ENCODE assay signal across 8 mouse cellular contexts in genomic region chr4:62208696-62209380, GRCm38 (mm10). TPM values are rescaled to one million over a fixed set of nuclear protein-coding genes. Genes with fewer than 3 reads are reported as not detected.
DNase-seq lines count a peak whose midpoint lies in the region; ATAC-seq lines count a peak whose summit lies in the region.
"Had no signal": no experiment of that assay in that cellular context is flagged by ENCODE, and none has a peak within 500 bp of the region (broad histone marks: within the 10 kb centered on the region; RNA-seq: fewer than 3 reads in every experiment).

No protein-coding gene starts in this region.

- peak overlapping the region; percentile 50 for H3K4me2 ChIP-seq in embryonic facial prominence, embryonic 11.5 days (ENCODE audit: low read depth, low read length)
- H3K4me2 ChIP-seq in hindbrain, embryonic 11.5 days (replicated peaks; ENCODE audit: low read depth, low read length) = peak overlapping the region; percentile 39
- peak overlapping the region; percentile 62 for H3K4me2 ChIP-seq in midbrain, embryonic 12.5 days (replicated peaks)

- H3K27ac ChIP-seq in embryonic facial prominence, embryonic 11.5 days (replicated peaks; ENCODE audit: low read depth, low read length) = peak overlapping the region; percentile 68
- H3K27ac ChIP-seq in hindbrain, embryonic 11.5 days (ENCODE audit: low read depth, low read length) = peak overlapping the region; percentile 89
- peak overlapping the region; percentile 95 for H3K27ac ChIP-seq in midbrain, embryonic 12.5 days (replicated peaks)

- no peaks in the 10 kb centered on the region for H3K4me1 ChIP-seq in embryonic facial prominence, embryonic 11.5 days (ENCODE audit: control insufficient read depth, insufficient read depth, low read length)
- no peaks in the 10 kb centered on the region for H3K4me1 ChIP-seq in hindbrain, embryonic 11.5 days (replicated peaks; ENCODE audit: control insufficient read depth, insufficient read depth, low read length)
- peaks cover 3% of the 10 kb centered on the region for H3K4me1 ChIP-seq in midbrain, embryonic 12.5 days

- WGBS in embryonic facial prominence, embryonic 11.5 days = 6% methylated on average over 19 of the region's 19 CpGs
- WGBS in hindbrain, embryonic 11.5 days = 7% methylated on average over 19 of the region's 19 CpGs
- WGBS in midbrain, embryonic 12.5 days = 5% methylated on average over 19 of the region's 19 CpGs

- no peaks in the 10 kb centered on the region for H3K27me3 ChIP-seq in embryonic facial prominence, embryonic 11.5 days (ENCODE audit: control insufficient read depth, insufficient read depth, low read length)
- H3K27me3 ChIP-seq in hindbrain, embryonic 11.5 days (ENCODE audit: control insufficient read depth, insufficient read depth, low read length) = no peaks in the 10 kb centered on the region
- no peaks in the 10 kb centered on the region for H3K27me3 ChIP-seq in midbrain, embryonic 12.5 days

- peak overlapping the region; percentile 62 for H3K4me3 ChIP-seq in embryonic facial prominence, embryonic 11.5 days (ENCODE audit: low read depth, low read length)
- peak overlapping the region; percentile 72 for H3K4me3 ChIP-seq in hindbrain, embryonic 11.5 days (ENCODE audit: low read depth, low read length)
- H3K4me3 ChIP-seq in midbrain, embryonic 12.5 days = peak overlapping the region; percentile 70

- H3K9me3 ChIP-seq in embryonic facial prominence, embryonic 11.5 days (replicated peaks; ENCODE audit: control insufficient read depth, low read length) = no peaks in the 10 kb centered on the region
- H3K9me3 ChIP-seq in hindbrain, embryonic 11.5 days (ENCODE audit: control insufficient read depth, low read length) = no peaks in the 10 kb centered on the region
- peaks cover 3% of the 10 kb centered on the region; the same call in 1 of the 2 replicates for H3K9me3 ChIP-seq in midbrain, embryonic 12.5 days

- no peaks in the 10 kb centered on the region for H3K36me3 ChIP-seq in embryonic facial prominence, embryonic 11.5 days (replicated peaks; ENCODE audit: control insufficient read depth, insufficient read depth, low read depth, low read length)
- H3K36me3 ChIP-seq in hindbrain, embryonic 11.5 days (ENCODE audit: control insufficient read depth, insufficient read depth, low read length) = peaks cover 1% of the 10 kb centered on the region
- peaks cover 17% of the 10 kb centered on the region for H3K36me3 ChIP-seq in midbrain, embryonic 12.5 days

- peak; percentile 34 for ATAC-seq in embryonic facial prominence, embryonic 11.5 days (replicated peaks; ENCODE audit: insufficient number of reproducible peaks, low FRiP score, low TSS enrichment, low read depth)
- ATAC-seq in hindbrain, embryonic 11.5 days (ENCODE audit: low FRiP score) = peak; percentile 62
- peak; percentile 48 for ATAC-seq in midbrain, embryonic 12.5 days (ENCODE audit: low FRiP score, low read depth)

- peak; percentile 26 for DNase-seq in layer of hippocampus, adult 11-12 months (ENCODE audit: low spot score)
- no peak for DNase-seq in layer of hippocampus, postnatal 25 days (ENCODE audit: extremely low spot score in 1 of 2, low spot score in 1 of 2)
- no peak for DNase-seq in embryonic facial prominence, embryonic 11.5 days (ENCODE audit: low spot score)
- DNase-seq in hindbrain, embryonic 11.5 days (ENCODE audit: low spot score) = no peak
- DNase-seq in right cerebral cortex, adult 18-20 months = no peak
- DNase-seq in thymus, postnatal 4 days = no peak

- H3K9ac ChIP-seq in embryonic facial prominence, embryonic 11.5 days (replicated peaks; ENCODE audit: low read length) = peak overlapping the region; percentile 86
- peak overlapping the region; percentile 83 for H3K9ac ChIP-seq in hindbrain, embryonic 11.5 days (ENCODE audit: low read depth, low read length)
- H3K9ac ChIP-seq in midbrain, embryonic 12.5 days (replicated peaks) = peak overlapping the region; percentile 79

RNA-seq across cellular contexts. Expression of gene Zfp37, which starts 22.0 kb away (rescaled TPM):
- total RNA-seq in layer of hippocampus, postnatal 25 days (2021) = 10 to 100 TPM; 22.9 to 25.6 TPM
- 25.6 and 28.3 TPM in 2 replicates for polyA plus RNA-seq in embryonic facial prominence, embryonic 11.5 days (2014; fragmentation: Nextera tagmentation; extraction: Ambion mirVana)
- polyA plus RNA-seq in hindbrain, embryonic 11.5 days (2014; fragmentation: Nextera tagmentation; extraction: Ambion mirVana) = 33.8 and 34.4 TPM in 2 replicates
- 28.1 and 31.5 TPM in 2 replicates for polyA plus RNA-seq in midbrain, embryonic 12.5 days (2016; fragmentation: Nextera tagmentation; extraction: Ambion mirVana)
- total RNA-seq: common myeloid progenitor, adult 5-6 weeks had no signal

RNA-seq across cellular contexts. Expression of gene Slc31a2, which starts 53.5 kb away (rescaled TPM):
- 1 to 10 TPM; 8.3 to 8.9 TPM for total RNA-seq in layer of hippocampus, postnatal 25 days (2021)
- 7.9 and 10.6 TPM in 2 replicates for polyA plus RNA-seq in embryonic facial prominence, embryonic 11.5 days (2014; fragmentation: Nextera tagmentation; extraction: Ambion mirVana)
- polyA plus RNA-seq in hindbrain, embryonic 11.5 days (2014; fragmentation: Nextera tagmentation; extraction: Ambion mirVana) = 11.8 and 13.3 TPM in 2 replicates
- 9.5 and 10.2 TPM in 2 replicates for polyA plus RNA-seq in midbrain, embryonic 12.5 days (2016; fragmentation: Nextera tagmentation; extraction: Ambion mirVana)

RNA-seq across cellular contexts. Expression of gene Mup21, which starts 58.2 kb away (rescaled TPM):
- total RNA-seq in layer of hippocampus, postnatal 25 days (2021) = not detected
- polyA plus RNA-seq in embryonic facial prominence, embryonic 11.5 days (2014; fragmentation: Nextera tagmentation; extraction: Ambion mirVana) = not detected in 2 replicates
- not detected in 2 replicates for polyA plus RNA-seq in hindbrain, embryonic 11.5 days (2014; fragmentation: Nextera tagmentation; extraction: Ambion mirVana)
- not detected in 2 replicates for polyA plus RNA-seq in midbrain, embryonic 12.5 days (2016; fragmentation: Nextera tagmentation; extraction: Ambion mirVana)
- total RNA-seq: common myeloid progenitor, adult 5-6 weeks had no signal
